Mouse (Mus musculus) left cerebral cortex, postnatal 4 days (tissue): ENCODE measurements at regions not wholly inside any gene's neighbourhood (a gene's known extent, or its start where the extent isn't known, plus 50 kb on each side); places are given as distances from the start of the nearest gene placed in this dataset.
A peak's percentile ranks its signal among the peaks of the same experiment; 100 is the strongest.

Experiments used
- DNase-seq: peaks from one replicate; pipeline ENCODE4 v3.0.0-alpha.2; 2022
- intact Hi-C: fragments of 180-260 bp; cut with DNase I; formaldehyde crosslinking; loops from one replicate; pipeline ENCODE4 v1.15.1; 2025

DNA sequence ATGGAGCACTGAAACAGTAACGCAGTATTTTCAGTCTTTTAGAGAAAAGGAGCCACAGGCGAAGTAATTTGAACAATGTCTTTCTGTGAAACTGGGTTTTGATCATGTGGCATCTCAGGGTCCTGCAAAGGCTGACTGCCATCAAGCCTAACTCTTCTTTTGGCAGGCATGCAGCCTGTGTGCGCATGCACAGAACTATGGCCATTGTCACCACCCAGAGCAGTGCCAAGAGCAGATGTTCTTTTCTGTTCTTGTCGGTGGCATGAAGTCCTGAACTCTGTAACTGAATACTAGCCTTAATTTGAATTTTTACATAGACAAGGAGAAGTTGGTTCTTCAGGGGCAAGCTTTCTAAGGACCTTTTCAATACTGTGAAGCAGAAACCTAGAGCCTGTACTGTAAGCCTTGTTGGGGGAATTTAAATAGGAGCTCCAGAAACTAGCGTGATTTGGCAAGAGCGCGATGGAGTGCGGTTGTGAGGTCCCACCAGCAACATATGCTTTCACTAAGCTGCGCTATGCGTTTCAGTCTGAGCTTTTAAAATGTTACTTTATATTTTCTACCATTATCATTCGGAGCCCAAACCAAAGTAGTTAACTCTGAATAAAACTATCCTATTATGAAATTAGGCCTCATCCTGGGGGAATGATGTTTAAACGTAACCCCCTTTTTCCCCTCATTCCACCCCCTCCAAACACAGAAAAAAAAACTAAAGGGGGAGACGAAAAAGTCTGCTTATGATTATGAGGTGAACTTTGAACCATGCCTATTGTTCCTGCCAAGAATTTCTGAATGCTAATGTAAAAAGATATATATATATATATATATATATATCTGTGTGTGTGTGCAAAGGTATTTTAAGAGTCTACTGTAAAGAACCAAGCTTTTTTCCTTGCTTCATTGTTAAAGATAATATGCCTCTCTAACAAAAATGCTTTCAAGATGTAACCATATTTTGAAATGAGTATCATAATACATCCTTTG, 606.3 kb downstream of the Nfib start:
- DNase-seq: peak; percentile 46
- intact Hi-C loops: no loop called here

DNA sequence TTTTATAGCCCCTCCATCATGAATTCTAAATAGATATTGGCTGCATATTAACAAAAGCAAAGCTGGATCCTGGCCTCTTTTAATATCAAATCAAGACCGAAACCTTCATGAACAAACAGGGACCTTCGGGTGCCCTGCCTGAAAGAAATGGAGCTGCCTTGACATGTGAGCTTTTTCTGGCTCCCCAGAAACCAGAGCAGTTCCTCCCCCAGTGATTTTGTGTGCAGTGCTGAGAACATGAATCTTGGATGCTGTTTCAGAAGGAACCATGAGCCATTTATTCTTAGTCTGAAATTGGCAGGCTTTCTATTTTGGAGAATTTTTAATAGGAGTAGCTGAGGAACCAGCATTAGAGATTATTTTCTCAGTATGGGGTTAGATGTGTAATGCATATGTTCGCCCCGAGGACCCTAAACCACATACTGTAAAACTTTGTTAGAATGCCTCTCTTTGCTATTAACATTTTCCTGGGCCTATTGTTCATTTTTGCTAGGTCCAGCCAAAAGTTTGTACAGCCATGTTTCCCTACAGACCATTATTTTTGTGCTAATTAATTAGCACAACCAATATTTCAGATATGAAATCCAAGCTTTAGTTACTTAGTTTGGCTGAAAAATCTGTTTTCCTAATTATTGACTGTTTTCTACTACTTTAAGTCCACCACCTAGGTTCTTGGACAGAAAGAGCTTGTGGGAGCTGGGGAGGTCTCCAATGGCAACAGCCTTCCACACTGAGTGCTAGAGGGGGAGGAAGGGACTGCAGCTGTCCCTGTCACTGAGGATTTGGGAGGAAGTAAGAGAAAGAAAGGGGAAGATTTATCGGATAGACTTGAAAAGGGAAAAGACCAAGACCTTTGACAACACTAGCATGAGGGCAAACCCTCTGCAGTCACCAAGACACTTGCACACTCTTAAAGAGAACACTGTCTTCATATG, 613.0 kb downstream of the Nfib start:
- peak; percentile 6 for DNase-seq
- intact Hi-C loops: no loop called here

- intact Hi-C loops: no loop called here
These were observed 615.9 kb downstream of the Nfib start for GRCm38 (mm10) chr4:82089657-82090056.

DNA sequence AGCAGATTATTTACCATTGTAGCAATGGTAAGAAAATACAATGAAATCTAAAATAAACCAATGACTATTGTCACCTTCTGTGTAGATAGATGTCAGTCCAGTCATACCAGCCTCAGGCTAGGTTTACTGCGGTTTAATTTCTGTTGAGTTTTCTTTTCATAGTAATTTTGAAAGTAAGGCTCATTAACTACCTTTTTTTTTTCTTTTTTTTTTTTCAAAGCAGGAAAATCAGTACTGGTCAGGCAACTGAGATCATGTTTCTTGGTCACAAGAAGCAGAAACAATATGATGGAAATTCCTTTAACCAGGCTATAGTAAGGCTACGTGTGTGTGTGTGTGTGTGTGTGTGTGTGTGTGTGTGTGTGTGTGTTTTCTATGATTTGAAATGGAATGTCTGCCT, 622.0 kb downstream of the Nfib start:
- DNase-seq: no peak
- intact Hi-C loops: no loop called here

More at GRCm38 (mm10) chr4:82089657-82090056, 615.9 kb downstream of the Nfib start:
- DNase-seq: no peak

DNA sequence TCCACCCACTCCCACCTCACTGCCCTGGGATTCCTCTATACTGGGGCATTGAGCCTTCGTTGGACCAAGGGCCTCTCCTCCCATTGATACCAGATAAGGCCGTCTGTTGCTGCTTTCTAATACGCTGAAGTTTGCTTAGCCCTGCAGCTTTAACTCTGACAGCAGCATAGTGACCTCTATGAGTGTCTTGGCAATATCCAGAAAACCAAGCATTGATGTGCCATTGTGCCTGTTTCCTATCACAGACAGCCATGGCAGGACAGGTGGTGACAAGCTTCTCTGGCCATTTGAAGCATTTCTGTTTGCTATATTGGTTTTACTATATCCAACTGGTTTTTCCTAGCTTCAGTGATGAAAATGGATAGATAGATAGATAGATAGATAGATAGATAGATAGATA, 625.4 kb upstream of the Mpdz start:
- no peak for DNase-seq
- intact Hi-C loops: no loop called here

- no peak for DNase-seq
- intact Hi-C loops: no loop called here
These were observed 623.2 kb upstream of the Mpdz start for GRCm38 (mm10) chr4:82065641-82066358.

DNA sequence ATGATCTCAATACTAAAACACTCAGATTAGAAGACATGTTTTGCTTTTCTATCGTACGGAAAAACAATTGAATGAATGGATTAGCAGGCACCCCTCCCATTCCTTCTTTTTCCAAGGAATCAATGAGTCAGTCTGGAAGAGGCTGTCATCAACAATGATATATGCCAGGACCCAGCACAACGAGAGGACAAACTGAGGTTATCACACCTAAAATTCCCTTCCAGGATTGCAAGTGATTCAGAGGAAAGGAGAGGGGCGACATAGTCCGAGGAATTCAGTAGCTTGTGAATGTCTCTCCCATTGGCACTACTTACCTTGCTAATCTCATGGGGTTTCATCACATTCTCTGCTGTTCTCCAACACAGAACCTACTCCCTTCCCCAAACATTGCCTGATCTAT, 620.1 kb upstream of the Mpdz start:
- no peak for DNase-seq
- intact Hi-C loops: no loop called here

GRCm38 (mm10) chr4:82056671-82057070, 614.1 kb upstream of the Mpdz start:
- no peak for DNase-seq
- intact Hi-C loops: no loop called here

- no peak for DNase-seq
- intact Hi-C loops: no loop called here
These were observed 605.6 kb upstream of the Mpdz start for GRCm38 (mm10) chr4:82048171-82048570.

GRCm38 (mm10) chr4:82037473-82037872, 594.9 kb upstream of the Mpdz start:
- intact Hi-C loops: no loop called here
- DNase-seq: no peak

DNA sequence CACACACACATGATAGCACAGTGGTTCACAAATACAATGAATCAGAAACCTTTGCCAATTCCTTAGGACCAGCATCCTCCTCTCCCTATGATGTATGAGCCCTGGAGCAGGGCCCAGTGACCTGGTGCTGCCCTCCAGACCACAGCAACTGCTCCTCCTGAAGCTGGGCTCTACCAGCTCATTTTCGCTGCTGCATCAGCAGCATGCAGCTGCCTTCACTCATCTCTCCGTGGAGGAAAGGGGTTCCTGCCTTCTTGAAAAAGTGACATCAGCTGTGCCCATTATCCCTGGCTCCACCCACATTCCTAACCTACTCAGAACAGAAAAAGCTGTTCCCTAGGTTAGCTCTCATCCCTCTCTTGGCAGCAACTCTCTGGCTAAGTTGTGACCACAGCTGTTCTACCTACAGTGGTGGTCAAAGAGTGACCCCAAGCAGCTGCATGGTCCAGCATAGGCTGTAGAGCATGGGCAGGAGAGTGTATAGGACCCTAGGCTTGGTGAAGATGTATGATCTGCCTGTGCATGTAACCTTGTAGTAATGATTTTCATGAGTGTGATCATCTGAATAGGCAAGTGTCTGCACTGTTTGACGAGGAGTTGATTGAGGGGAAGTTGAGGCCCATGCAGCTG, 592.6 kb upstream of the Mpdz start:
- intact Hi-C loops: no loop called here
- DNase-seq: peak; percentile 21

DNA sequence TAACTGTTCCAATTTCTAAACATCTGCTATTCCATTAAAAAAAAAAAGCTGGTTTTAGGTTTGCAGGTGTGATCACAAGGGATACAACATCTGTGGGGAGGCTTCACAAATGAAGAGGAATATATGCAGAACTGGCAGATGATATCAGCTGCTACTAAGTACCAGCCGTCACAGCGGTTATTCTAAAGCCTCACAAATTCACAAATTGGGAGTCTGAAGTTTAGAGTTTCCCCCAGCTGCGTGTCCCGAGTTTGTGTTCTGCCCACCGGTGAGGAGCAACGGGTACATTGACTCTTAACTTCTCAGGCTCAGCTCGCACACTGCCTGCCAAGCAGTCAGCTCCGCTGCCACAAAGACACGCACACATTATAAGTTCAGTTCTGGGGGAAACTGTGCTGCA, 586.6 kb upstream of the Mpdz start:
- no peak for DNase-seq
- intact Hi-C loops: no loop called here

DNA sequence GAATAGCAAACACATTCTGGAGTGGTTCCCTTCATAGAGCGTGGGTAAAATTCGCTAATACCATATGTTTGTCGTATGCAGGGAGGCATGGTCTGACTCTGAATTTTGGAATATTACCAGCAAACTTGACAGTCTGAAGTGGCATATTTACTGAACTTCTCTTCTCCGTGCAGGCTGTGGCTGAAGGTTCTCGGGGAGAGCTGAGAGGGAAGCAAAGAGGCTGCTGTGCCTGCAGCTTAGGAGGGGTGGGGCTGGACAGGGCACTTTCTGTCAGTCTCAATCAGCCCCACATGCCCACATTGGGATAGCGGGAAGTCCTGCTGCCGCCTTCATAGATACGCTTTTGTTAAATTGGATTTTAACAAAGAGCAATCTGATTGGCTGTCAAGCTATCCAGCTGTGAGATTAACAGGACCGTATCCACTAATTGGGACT, 584.8 kb upstream of the Mpdz start:
- intact Hi-C loops: no loop called here
- peak; percentile 11 for DNase-seq

GRCm38 (mm10) chr4:82001406-82001732, 558.8 kb upstream of the Mpdz start:
- intact Hi-C loops: no loop called here
- no peak for DNase-seq

DNA sequence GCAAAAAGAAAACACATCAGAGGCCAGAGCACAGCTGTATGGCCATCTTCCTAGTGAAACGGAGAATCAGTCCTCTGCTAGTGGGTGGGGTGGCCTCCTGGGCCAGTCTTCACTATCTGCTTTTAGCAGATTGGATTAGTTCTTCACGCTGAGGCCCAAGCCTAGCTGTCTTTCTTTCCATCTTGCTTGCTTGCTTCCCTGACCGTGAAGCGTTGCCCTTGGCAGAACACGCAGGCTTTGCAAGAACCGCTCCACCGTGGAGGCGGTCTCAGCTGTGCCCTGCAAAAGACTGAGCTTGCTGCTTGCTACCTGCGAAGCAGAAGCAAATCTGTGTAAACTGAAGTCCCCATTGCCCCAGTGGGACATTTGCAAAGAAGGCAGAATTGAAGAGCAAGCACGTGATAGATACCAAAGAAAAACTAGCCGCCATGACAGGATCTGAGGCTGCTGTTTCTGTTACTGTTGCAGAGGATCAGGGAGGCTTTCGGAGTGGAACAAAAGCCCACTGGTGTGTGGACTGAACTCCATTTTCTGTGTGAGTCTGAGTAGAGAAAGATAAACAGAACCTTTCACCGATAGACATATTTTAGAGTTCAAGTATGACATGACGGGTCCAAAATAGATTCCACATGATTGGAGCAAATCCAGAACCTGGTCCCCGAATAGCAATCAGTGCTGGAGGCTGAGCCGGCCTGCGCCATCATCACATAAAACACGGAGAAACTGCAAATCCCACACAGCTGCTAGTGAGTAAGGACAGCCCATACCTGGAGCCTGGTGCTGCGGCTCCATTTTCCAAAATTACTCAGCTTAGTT, 558.2 kb upstream of the Mpdz start:
- peak; percentile 30 for DNase-seq
- intact Hi-C loops: no loop called here

- peak; percentile 87 for DNase-seq
- intact Hi-C loops: no loop called here
These were observed 557.2 kb upstream of the Mpdz start for GRCm38 (mm10) chr4:81999654-82000314.

GRCm38 (mm10) chr4:81999093-81999492, 556.5 kb upstream of the Mpdz start:
- intact Hi-C loops: no loop called here
- DNase-seq: no peak

DNA sequence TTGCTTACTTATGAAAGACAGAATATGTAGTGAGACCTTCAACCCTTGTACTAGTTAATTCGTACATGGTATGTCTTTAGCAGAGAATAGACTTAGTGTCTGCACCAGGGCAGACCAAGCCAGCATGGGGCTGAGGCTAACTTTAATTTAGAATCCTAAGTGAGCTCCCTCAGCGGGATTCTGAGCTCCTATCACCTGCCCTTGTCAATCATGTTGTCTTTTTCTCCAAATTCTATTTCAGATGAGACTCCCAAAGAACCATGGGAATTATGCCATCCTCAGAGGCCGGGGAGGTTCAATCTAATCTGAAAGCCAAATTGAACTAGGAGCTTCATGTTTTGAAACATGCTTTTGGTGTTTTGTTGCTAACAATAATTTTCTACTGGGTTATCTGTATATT, 553.8 kb upstream of the Mpdz start:
- intact Hi-C loops: no loop called here
- DNase-seq: no peak

DNA sequence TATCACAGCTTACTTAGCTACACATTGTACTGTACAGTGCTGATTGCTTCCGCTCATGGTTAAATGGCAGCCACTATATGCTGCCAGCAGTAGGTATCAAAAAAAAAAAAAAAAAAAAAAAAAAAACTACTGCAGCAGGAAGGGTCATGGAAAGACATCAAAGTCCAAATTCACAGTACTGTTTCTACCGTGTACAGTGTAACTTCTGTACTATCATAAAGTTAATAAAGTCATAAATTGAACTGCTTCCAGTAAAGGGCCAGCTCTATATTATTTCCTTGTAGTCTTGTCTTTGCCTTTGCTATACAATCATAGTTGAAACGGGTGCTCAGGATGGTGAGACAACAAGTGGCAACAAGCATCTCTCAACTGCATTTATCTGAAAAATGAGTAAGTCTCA, 552.6 kb upstream of the Mpdz start:
- no peak for DNase-seq
- intact Hi-C loops: no loop called here
